Mouse (Mus musculus) layer of hippocampus, postnatal 36 days (tissue): ENCODE results near the gene Gm21887. TPM values are rescaled to one million over a fixed set of nuclear protein-coding genes. Genes with fewer than 3 reads are reported as not detected.
A peak's percentile ranks its signal among the peaks of the same experiment; 100 is the strongest.
"Not testable (repeated sequence)": the region's sequence is repeated elsewhere in the genome, so short reads cannot be mapped to it uniquely, and the experiment has no call there.

Experiments
- DNase-seq, 2 experiments: peaks; one replicate each; pipeline ENCODE4 v3.0.0; 2022
- total RNA-seq, 2 experiments: library from RNA; stranded (reverse); gene quantifications; 2 replicates each; pipeline ENCODE4 v1.2.3; 2021

The Gm21887 gene
- total RNA-seq, 2 experiments from 2014 or later, result 230 to 241 TPM

DNA sequence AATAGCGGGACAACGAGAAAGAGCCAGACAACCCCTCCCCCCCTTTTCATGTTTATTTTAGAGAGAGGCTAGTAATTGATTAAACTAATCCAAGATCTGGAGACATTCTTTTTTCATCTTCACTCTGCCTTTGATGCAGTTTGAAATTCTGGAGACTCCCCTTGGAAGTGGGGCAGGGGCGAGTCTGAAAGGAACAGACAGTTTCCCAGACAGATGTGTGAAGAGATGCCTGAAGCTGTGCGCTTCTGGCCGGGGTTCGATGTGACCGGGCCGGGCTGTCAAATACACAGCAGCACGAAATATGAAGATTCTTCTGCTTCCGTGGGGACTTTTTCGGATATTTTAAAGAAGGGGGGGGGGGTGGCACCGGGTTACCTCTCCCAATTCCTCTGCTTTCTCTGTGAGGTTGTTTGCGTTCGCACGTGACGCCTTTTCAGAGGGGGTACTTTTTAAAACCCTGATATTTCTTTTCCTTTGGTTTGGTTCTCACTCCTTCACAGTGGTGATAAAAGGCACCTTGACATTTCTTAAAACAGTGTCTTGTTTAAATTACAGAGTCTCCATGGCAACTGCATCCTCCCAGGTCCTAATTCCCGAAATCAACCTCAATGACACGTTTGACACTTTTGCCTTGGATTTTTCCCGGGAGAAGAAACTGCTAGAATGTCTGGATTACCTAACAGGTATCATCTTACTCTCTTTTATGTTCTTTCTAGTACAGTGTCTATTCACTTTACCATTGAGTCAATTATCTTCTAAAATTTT is 25.9 kb upstream of the Gm21887 start:
- DNase-seq, result not testable (repeated sequence)

GRCm38 (mm10) chrX:169984331-169984730 is 25.1 kb upstream of the Gm21887 start:
- DNase-seq, result not testable (repeated sequence)

DNA sequence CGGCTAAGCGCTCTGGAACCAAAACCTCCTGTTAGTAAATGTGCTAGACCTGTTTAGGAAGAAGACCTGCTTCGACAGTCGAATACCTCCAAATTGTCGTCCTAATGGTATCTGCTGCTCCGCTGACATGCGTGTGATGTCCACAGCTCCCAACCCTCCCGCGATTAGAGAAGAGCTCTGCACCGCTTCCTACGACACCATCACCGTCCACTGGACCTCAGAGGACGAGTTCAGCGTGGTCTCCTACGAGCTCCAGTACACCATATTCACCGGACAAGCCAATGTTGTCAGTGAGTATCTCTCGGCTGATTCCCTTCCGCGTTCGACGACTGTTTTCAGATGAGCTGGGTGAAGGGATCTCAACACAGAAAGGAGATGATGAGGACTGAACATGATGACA is 24.6 kb upstream of the Gm21887 start:
- DNase-seq, result not testable (repeated sequence)

- peak in 1 of 2 experiments; percentile 50 for DNase-seq
These were observed 23.7 kb upstream of the Gm21887 start for GRCm38 (mm10) chrX:169985796-169986195.

GRCm38 (mm10) chrX:169986519-169987367 is 22.7 kb upstream of the Gm21887 start:
- DNase-seq, result peak; percentile 92

DNA sequence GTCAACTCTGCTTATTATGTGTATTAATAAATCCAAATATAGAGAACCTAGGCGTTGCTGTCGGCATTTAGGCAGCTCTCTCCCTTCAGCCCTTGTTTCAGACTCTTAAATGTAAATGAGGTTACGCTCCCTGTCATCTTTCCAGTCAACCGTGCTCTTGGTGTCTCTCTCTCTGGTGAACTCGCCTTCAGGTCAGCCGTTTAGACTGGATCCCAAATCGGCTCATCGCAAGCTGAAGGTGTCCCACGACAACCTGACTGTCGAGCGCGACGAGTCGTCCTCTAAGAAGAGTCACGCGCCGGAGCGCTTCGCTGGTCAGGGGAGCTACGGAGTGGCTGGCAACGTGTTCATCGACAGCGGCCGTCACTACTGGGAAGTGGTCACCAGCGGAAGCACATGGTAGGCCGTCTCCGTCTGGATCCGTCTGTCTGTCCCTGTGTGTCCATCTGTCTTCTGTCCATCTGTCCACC is 22.1 kb upstream of the Gm21887 start:
- DNase-seq, result peak in 1 of 2 experiments; percentile 65

DNA sequence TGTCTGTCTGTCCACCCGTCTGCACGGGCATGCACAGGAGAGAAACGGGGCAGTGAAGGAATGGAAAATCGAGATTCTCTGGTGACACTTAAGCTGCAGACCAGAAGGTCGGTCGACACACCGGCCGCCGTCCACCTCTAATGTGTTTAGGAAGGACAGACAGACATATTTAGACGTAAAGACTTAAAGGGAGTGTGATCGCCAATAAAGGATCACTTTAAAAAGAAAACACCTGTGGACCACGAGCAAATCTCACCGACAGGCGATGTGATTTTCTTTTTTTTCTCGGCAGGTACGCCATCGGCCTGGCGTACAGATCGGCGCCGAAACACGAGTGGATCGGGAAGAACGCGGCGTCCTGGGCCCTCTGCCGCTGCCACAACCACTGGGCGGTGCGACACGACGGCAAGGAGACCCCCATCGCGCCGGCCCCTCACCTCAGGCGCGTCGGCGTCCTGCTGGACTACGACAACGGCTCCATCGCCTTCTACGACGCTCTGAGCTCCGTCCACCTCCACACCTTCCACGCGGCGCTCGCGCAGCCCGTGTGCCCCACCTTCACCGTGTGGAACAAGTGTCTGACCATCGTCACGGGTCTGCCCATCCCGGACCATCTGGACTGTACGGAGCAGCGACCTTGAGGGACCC is 20.8 kb upstream of the Gm21887 start:
- peak in 1 of 2 experiments; percentile 41 for DNase-seq

- not testable (repeated sequence) for DNase-seq
These were observed 20.3 kb upstream of the Gm21887 start for GRCm38 (mm10) chrX:169989219-169989595.

- DNase-seq, result peak; percentile 85 to 86
These were observed 19.5 kb upstream of the Gm21887 start for GRCm38 (mm10) chrX:169989691-169990631.

- DNase-seq, result peak; percentile 93
These were observed 18.2 kb upstream of the Gm21887 start for GRCm38 (mm10) chrX:169991128-169991873.

GRCm38 (mm10) chrX:169992086-169992930 is 17.2 kb upstream of the Gm21887 start:
- DNase-seq, result not testable (repeated sequence)

DNA sequence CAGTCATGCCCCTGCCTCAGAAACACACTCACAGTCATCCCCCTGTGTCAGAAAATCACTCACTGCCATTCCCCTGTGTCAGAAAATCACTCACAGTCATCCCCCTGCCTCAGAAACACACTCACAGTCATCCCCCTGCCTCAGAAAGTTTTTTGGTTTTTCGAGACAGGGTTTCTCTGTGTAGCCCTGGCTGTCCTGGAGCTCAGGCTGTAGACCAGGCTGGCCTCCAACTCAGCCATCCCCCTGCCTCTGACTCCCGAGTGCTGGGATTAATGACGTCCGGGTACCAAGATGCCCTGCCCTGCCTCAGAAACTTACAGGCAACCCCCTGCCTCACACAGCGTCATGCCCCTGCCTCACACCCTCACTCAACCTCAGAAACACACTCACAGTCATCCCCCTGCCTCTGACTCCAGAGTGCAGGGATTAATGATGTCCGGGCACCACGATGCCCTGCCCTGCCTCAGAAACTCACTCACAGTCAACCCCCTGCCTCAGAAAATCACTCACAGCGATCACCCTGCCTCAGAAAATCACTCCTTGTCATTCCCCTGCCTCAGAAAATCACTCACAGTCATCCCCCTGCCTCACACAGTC is 16.4 kb upstream of the Gm21887 start:
- DNase-seq, result peak in 1 of 2 experiments; percentile 31

GRCm38 (mm10) chrX:169994011-169994865 is 15.2 kb upstream of the Gm21887 start:
- peak in 1 of 2 experiments; percentile 63 for DNase-seq

- DNase-seq, result peak in 1 of 2 experiments; percentile 22
These were observed 14.4 kb upstream of the Gm21887 start for GRCm38 (mm10) chrX:169994866-169995711.

- peak in 1 of 2 experiments; percentile 38 for DNase-seq
These were observed 13.4 kb upstream of the Gm21887 start for GRCm38 (mm10) chrX:169995909-169996521.

DNA sequence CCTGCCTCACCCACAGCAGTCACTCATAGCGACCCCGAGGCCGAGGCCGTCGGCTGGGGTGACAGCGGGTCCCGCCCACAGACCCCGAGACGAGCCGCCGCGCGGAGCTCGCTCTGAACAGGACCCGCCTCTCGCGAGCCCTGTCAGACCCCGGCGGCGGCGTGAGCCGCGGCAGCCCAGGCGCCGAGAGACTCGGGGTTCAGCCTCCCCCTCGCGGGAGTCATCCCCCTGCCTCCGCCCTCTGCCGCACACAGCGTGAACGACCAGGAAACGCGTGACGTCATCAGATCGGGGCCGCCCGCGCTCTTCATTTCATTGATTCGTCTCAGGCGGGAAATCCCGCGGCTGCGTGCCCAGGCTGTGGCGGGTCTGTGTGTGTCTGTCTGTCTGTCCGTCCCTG is 12.5 kb upstream of the Gm21887 start:
- DNase-seq, result peak; percentile 89 to 91

GRCm38 (mm10) chrX:169997456-169997853 is 12.0 kb upstream of the Gm21887 start:
- not testable (repeated sequence) for DNase-seq
